Mouse (Mus musculus): ENCODE data around the gene Mus81.

- no peak for TF ChIP-seq POLR2A (IDR thresholded peaks at IDR 0.05; ENCODE audit: borderline replicate concordance, control insufficient read depth, low read depth, low read length)
- TF ChIP-seq CTCF (IDR thresholded peaks at IDR 0.05; ENCODE audit: control insufficient read depth, insufficient read depth, low read length), result no peak
These were observed 13.0 kb downstream of the Mus81 start for GRCm38 (mm10) chr19:5475069-5475714.

Measured in bone marrow, adult 2 months (tissue).